In the genomic region with DNA sequence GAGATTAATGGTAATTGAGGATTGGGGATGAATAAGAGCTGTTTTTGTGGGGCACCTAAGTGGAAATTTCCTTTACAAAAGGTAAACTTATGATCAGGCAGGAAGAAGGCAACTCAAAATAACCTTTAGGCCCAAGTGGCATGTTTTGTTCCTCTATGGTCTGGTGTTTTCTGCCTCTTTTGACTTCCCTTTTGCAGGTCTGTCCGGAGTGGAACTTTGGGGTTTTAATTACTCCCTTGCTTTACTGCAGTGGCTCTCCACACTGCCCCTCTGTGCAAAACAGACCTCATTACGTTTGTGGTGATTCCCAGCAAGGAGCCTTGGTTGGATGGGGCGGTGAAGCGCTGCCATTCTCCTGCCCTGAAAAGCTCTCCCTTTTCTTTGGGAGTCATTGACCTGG, we compare ENCODE assay signal across 19 mouse cellular contexts. TPM values are rescaled to one million over a fixed set of nuclear protein-coding genes. Genes with fewer than 3 reads are reported as not detected.
DNase-seq lines count a peak whose midpoint lies in the region; ATAC-seq and TF ChIP-seq lines count a peak whose summit lies in the region.
"Had no signal": no experiment of that assay in that cellular context is flagged by ENCODE, and none has a peak within 500 bp of the region (broad histone marks: within the 10 kb centered on the region; RNA-seq: fewer than 3 reads in every experiment).

No protein-coding gene starts in this region.

- no peak for TF ChIP-seq CTCF in spleen, adult 2 months (IDR thresholded peaks at IDR 0.05; ENCODE audit: extremely low read depth, insufficient read depth, insufficient read length, insufficient replicate concordance)

- no peaks in the 10 kb centered on the region for H3K27me3 ChIP-seq in kidney, embryonic 15.5 days
- H3K27me3 ChIP-seq in spleen, adult 2 months (ENCODE audit: control insufficient read depth, insufficient read depth, low read length): no peaks in the 10 kb centered on the region
- H3K27me3 ChIP-seq: forebrain, embryonic 13.5 days; hindbrain, embryonic 15.5 days; liver, embryonic 12.5 days; stomach, embryonic 15.5 days had no signal

- DNase-seq in kidney, adult 9 months: no peak
- DNase-seq in spleen, adult 2 months (ENCODE audit: low read depth in 1 of 2, low spot score in 2 of 2): no peak
- no peak for DNase-seq in spleen, postnatal 14 days (ENCODE audit: low spot score in 2 of 2)
- DNase-seq in cerebellum, adult 8-10 months: no peak
- no peak for DNase-seq in ovary, adult 18-20 months (ENCODE audit: low spot score)
- DNase-seq: adrenal gland, postnatal 14 days; cerebellum, adult 9-11 months; embryo, embryonic 11 days; heart, adult 18-20 months; kidney, postnatal 14 days; lung, postnatal 14 days; thymus, postnatal 4 days had no signal

- H3K4me3 ChIP-seq in kidney, embryonic 15.5 days (replicated peaks): no peak overlapping the region
- no peak overlapping the region for H3K4me3 ChIP-seq in spleen, adult 2 months (ENCODE audit: extremely low read depth, insufficient read depth, insufficient read length)
- H3K4me3 ChIP-seq: forebrain, embryonic 13.5 days; hindbrain, embryonic 15.5 days; liver, embryonic 12.5 days; stomach, embryonic 15.5 days had no signal

- no peak for TF ChIP-seq POLR2A in spleen, adult 2 months (IDR thresholded peaks at IDR 0.05; ENCODE audit: low read depth, low read length)

- no peaks in the 10 kb centered on the region for H3K9me3 ChIP-seq in kidney, embryonic 15.5 days (replicated peaks)
- H3K9me3 ChIP-seq: forebrain, embryonic 13.5 days; hindbrain, embryonic 15.5 days; liver, embryonic 12.5 days; midbrain, embryonic 10.5 days; stomach, embryonic 15.5 days had no signal

- no peak for ATAC-seq in kidney, embryonic 15.5 days (replicated peaks; ENCODE audit: low FRiP score)
- ATAC-seq in hematopoietic stem cell, adult 5-6 weeks (replicated peaks in 1 of 2; ENCODE audit: insufficient read depth in 1 of 2, low FRiP score in 2 of 2, low TSS enrichment in 1 of 2, low read depth in 1 of 2, poor library complexity in 2 of 2, severe bottlenecking in 2 of 2): peak; percentile 70 to 72
- ATAC-seq: liver, embryonic 12.5 days had no signal

- H3K9ac ChIP-seq in kidney, embryonic 15.5 days: no peak overlapping the region
- H3K9ac ChIP-seq: hindbrain, embryonic 15.5 days; liver, embryonic 12.5 days; stomach, embryonic 15.5 days had no signal

- H3K4me1 ChIP-seq in kidney, embryonic 15.5 days: peaks cover 87% of the 10 kb centered on the region
- peaks cover 19% of the 10 kb centered on the region; the same call in 1 of the 2 replicates for H3K4me1 ChIP-seq in spleen, adult 2 months (ENCODE audit: control insufficient read depth, insufficient read depth, insufficient read length)

- peak overlapping the region; percentile 89 for H3K27ac ChIP-seq in kidney, embryonic 15.5 days
- H3K27ac ChIP-seq in spleen, adult 2 months (ENCODE audit: insufficient read depth, low read length): peak overlapping the region; percentile 61
- H3K27ac ChIP-seq: hindbrain, embryonic 15.5 days had no signal

- H3K36me3 ChIP-seq in kidney, embryonic 15.5 days: no peaks in the 10 kb centered on the region
- no peaks in the 10 kb centered on the region for H3K36me3 ChIP-seq in spleen, adult 2 months (ENCODE audit: control insufficient read depth, insufficient read depth, low read length)
- H3K36me3 ChIP-seq: hindbrain, embryonic 15.5 days; stomach, embryonic 15.5 days had no signal

- H3K4me2 ChIP-seq in kidney, embryonic 15.5 days: no peak overlapping the region
- H3K4me2 ChIP-seq: hindbrain, embryonic 15.5 days; stomach, embryonic 15.5 days had no signal

- WGBS in kidney, embryonic 15.5 days: 45% methylated on average over 4 of the region's 4 CpGs
- 56% methylated on average over 4 of the region's 4 CpGs for WGBS in spleen, adult 2 months

RNA-seq across cellular contexts. Expression of a gene that starts 24.3 kb away (rescaled TPM):
- polyA plus RNA-seq in kidney, embryonic 15.5 days (2015; fragmentation: Nextera tagmentation; extraction: Ambion mirVana): 22.1 and 22.8 TPM in 2 replicates
- 11.3 and 16.3 TPM in 2 replicates for polyA plus RNA-seq in spleen, adult 2 months (2012; rRNA removed)
- total RNA-seq in hematopoietic stem cell, adult 5-6 weeks (2017): 40.3 and 44.8 TPM in 2 replicates
